Mouse (Mus musculus) heart, embryonic 15.5 days (tissue): Measurements from ENCODE around the gene Aqp9. TPM values are rescaled to one million over a fixed set of nuclear protein-coding genes. Genes with fewer than 3 reads are reported as not detected.

ENCODE experiments used
- ATAC-seq: fragments of 200-750 bp; cut with Nextera tagmentation; replicated peaks from 2 replicates; pipeline ENCODE4 v1.8.0; 2017; ENCODE audit warnings: low read depth, moderate TSS enrichment; ENCODE audit not compliant: insufficient number of reproducible peaks, insufficient read depth, low FRiP score
- H3K27ac ChIP-seq: fragments of 300-500 bp; sonication (generic); 2 replicates; pipeline ENCODE4 v1.5.1; 2015; ENCODE audit warnings: mild to moderate bottlenecking, inconsistent platforms
- H3K27me3 ChIP-seq: fragments of 300-500 bp; sonication (generic); 2 replicates; pipeline ENCODE4 v1.6.1; 2015; ENCODE audit warnings: inconsistent platforms
- H3K36me3 ChIP-seq: fragments of 300-500 bp; sonication (generic); 2 replicates; pipeline ENCODE4 v1.6.1; 2015; ENCODE audit warnings: mild to moderate bottlenecking, inconsistent platforms
- H3K4me1 ChIP-seq: fragments of 300-500 bp; sonication (generic); replicated peaks from 2 replicates; pipeline ENCODE4 v1.6.1; 2015; ENCODE audit warnings: inconsistent platforms
- H3K4me2 ChIP-seq: fragments of 300-500 bp; sonication (generic); 2 replicates; pipeline ENCODE4 v1.6.1; 2015; ENCODE audit warnings: inconsistent platforms, mild to moderate bottlenecking, moderate library complexity
- H3K4me3 ChIP-seq: fragments of 300-500 bp; sonication (generic); 2 replicates; pipeline ENCODE4 v1.5.1; 2015; ENCODE audit warnings: mild to moderate bottlenecking, inconsistent platforms
- H3K9ac ChIP-seq: fragments of 300-500 bp; sonication (generic); 2 replicates; pipeline ENCODE4 v1.6.1; 2015; ENCODE audit warnings: mild to moderate bottlenecking, inconsistent platforms
- H3K9me3 ChIP-seq: fragments of 300-500 bp; sonication (generic); replicated peaks from 2 replicates; pipeline ENCODE4 v1.6.1; 2016; ENCODE audit warnings: inconsistent platforms
- WGBS: fragments of 180-500 bp; shearing (Covaris S2); methylation state at CpG from one replicate; pipeline ENCODE4 v1.1.7; 2015; ENCODE audit warnings: mixed read lengths; 5-methylcytosine and 5-hydroxymethylcytosine counted together
- polyA plus RNA-seq: library from polyadenylated mRNA; unstranded; fragments of >200 nt; fragmentation: Nextera tagmentation; extraction: Ambion mirVana; gene quantifications from 2 replicates; pipeline ENCODE4 v1.2.1, GENCODE M21; 2015

Aqp9 gene
- 0.34 and 0.60 TPM in 2 replicates for polyA plus RNA-seq

DNA sequence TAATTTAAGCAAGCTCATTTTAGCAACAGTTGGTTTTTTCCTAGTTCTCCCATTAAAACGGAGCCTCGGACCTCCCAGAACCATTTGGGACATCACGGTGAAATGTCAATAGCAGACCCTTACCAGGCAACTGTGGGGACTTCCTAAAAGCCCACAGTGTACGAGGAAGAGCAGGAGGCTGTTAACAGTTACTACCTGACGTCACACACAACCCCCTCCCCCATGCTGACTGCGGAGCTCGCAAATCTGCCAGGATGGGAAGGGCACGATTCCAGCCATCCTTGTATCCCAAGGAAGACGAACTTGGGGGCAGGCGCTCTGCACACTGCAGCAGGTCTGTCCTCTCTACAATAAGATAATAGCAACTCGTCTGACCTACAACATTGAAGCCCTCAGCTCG is at the start of gene Aqp9:
TSS of gene Aqp9 (minus strand) at position 172 of the 400 bp plus-strand sequence.
- no peak for ATAC-seq
- Histone ChIP-seq H3K4me2 (peak within 1 kb of the TSS; percentile 25), H3K36me3 (no peaks in the 10 kb centered on the region), H3K9ac (no peak within 1 kb of the TSS), H3K9me3 (no peaks in the 10 kb centered on the region), H3K4me1 (peaks cover 15% of the 10 kb centered on the region), H3K4me3 (no peak within 1 kb of the TSS), H3K27ac (0 out of 2 replicates have a peak within 1 kb of the TSS, but pooled peaks have one; percentile 13), H3K27me3 (no peaks in the 10 kb centered on the region)
- WGBS, result 34% methylated on average over 12 of the region's 12 CpGs

DNA sequence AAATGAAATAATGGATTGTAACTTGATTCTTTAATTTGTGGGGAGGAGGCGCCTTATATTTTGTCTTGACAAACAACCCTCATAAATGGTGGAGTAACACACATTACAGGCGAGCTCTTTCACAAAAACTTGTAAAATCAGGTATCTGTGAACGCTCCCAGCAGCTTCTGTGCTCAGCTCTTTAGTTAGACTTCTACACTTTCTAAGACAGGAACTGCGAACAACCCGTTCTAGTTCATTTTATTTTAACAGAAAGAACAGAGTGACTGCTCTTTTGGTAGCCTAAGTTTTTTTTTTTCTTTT is 49.3 kb upstream of the Aqp9 start:
- H3K4me2 ChIP-seq, result no peak overlapping the region
- H3K9ac ChIP-seq, result no peak overlapping the region
- no peak overlapping the region for H3K4me3 ChIP-seq
- peaks cover 67% of the 10 kb centered on the region for H3K27me3 ChIP-seq
- peaks cover 14% of the 10 kb centered on the region for H3K4me1 ChIP-seq
- no peak for ATAC-seq
- no peak overlapping the region for H3K27ac ChIP-seq
- no peaks in the 10 kb centered on the region for H3K9me3 ChIP-seq
- no peaks in the 10 kb centered on the region for H3K36me3 ChIP-seq
- WGBS, result 39% methylated on average over 5 of the region's 5 CpGs

DNA sequence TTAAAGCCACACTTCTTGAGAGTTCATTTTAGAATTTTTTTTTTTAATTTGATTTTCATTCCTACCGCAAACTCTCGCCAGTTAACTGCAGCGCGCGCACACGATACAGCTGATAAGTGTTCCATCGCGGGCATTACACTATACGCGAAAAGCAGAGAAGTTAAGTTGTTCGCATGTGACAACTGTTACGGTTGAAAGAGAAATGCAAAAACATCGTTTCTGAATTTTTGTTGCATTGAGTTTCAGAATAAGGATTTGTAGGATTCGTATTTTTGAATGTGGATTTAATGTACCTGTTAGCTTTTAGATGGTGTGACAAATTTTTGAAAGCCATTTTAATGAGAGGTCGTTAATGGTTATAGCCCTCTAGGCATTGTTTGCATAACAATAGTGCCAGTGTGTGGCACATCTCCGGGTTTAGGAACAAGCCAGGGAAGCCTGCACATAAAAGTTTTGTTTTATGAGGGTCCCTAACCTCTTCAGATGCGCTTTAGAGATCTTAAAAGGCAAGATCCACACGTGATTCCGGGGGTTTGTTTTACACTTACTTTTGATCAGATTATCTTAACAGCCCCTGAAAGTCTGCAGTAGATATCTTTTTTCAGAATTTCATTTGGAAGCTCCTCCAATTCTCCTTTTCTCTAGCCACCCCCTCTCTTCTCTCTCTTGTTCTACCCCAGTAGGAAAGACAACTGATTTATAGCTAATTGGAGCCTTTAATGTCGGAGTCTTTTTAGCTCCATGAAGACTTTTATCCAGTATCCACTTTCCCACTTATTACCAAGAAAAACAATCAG is 48.7 kb upstream of the Aqp9 start:
- no peaks in the 10 kb centered on the region for H3K36me3 ChIP-seq
- no peaks in the 10 kb centered on the region for H3K9me3 ChIP-seq
- H3K4me2 ChIP-seq, result peak overlapping the region; percentile 85; the same call in 1 of the 2 replicates
- no peak overlapping the region for H3K27ac ChIP-seq
- H3K9ac ChIP-seq, result no peak overlapping the region
- H3K27me3 ChIP-seq, result peaks cover 64% of the 10 kb centered on the region
- ATAC-seq, result no peak
- peak overlapping the region; percentile 55 for H3K4me3 ChIP-seq
- WGBS, result 5% methylated on average over 20 of the region's 20 CpGs
- peaks cover 14% of the 10 kb centered on the region for H3K4me1 ChIP-seq

DNA sequence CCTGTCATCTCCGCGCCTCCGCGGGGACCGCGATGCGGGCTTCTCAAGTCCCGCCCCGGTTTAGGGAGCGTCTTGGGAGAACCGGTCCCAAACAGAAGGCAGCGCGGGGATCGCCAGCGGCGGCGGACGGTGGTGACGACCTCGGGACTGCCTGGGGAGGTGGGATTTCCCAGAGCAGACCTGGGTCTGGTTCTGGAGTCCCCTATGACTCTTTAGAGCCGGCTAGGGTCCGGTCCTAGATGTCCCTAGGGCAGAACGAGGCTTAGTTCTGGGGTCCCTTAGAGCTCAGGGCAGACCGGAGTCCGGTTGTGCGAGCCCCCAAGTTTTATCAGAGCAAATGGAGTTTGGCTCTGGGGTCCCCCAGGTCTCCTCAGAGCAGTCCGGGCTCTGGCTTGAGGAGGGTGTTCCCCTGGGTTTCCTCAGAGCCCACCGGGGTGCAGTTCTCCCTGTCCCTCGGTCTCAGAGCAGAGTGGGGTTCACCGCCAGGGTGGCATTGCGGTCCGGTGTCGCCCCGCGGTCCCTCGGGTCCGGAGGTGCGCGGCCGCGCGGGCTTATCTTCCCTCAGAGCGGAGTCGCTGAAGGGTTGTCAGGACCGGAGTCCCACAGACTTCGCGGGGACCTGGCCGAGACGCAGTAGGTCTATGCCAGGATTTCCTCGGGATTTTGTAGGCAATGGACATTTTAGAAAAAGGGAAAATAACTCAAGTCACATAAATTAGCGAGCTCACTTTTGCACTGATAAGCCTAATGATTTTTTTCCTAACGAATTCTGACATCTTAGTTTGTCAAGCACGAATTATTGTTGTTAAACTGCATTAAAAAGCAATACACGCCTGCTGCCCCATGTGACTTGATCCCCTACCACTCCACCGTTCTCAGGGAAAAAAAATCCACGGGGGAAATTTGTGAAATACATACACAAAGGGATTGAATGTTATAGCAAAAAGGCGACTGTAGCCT is 47.8 kb upstream of the Aqp9 start:
- Histone ChIP-seq H3K9ac (peak overlapping the region; percentile 43; the same call in 1 of the 2 replicates), H3K4me2 (peak overlapping the region; percentile 85), H3K4me1 (peaks cover 14% of the 10 kb centered on the region), H3K27me3 (peaks cover 69% of the 10 kb centered on the region), H3K9me3 (no peaks in the 10 kb centered on the region), H3K4me3 (peak overlapping the region; percentile 55), H3K36me3 (no peaks in the 10 kb centered on the region), H3K27ac (no peak overlapping the region)
- ATAC-seq, result peak; percentile 39; the same call in 1 of the 2 replicates
- WGBS, result 1% methylated on average over 57 of the region's 57 CpGs

DNA sequence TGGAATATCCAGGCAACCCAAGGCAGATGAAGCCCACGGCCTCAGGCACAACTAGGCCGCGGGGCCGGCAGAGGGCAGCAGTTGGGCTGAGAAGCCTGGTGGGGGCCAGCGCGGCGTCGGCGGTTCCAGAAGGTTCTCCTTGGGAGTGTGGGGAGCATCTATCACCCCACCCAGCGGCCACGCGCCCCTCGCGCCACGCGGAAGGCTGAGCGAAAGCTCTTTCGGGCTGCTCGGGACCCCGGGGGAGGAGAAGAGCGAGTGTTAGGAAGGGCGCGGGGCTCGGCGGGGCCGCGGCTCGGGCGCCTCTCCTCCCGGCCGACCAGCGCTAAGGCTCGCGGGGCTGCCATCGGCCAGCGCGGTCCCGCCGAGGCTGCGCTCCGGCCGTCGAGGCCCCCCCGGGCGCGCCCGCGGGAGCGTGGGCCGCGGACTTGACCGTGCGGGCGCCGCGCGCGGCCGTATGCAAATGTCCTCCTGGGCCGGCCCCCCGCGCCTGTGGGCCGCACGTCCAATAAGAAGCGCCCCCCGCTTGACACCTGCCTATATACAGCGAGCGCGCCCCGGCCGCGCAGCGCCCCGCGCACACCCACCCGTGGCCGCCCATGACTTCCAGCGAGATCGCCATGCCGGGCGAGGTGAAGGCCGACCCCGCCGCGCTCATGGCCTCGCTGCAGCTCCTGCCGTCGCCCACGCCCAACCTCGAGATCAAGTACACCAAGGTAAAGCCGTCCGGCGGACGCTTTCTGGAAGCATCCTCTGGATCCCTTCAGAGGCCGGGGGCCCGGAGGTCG is 47.0 kb upstream of the Aqp9 start, which contains the start of gene Aldh1a2:
TSS of gene Aldh1a2 (plus strand) at position 542 of the 788 bp plus-strand sequence.
- whole genome bisulfite sequencing, result 2% methylated on average over 80 of the region's 97 CpGs
- Histone ChIP-seq H3K9me3 (no peaks in the 10 kb centered on the region), H3K4me2 (peak within 1 kb of the TSS; percentile 85), H3K9ac (peak within 1 kb of the TSS; percentile 43), H3K4me1 (peaks cover 14% of the 10 kb centered on the region), H3K27me3 (peaks cover 73% of the 10 kb centered on the region), H3K4me3 (peak within 1 kb of the TSS; percentile 55), H3K36me3 (no peaks in the 10 kb centered on the region), H3K27ac (no peak within 1 kb of the TSS)
- ATAC-seq, result peak; percentile 83

DNA sequence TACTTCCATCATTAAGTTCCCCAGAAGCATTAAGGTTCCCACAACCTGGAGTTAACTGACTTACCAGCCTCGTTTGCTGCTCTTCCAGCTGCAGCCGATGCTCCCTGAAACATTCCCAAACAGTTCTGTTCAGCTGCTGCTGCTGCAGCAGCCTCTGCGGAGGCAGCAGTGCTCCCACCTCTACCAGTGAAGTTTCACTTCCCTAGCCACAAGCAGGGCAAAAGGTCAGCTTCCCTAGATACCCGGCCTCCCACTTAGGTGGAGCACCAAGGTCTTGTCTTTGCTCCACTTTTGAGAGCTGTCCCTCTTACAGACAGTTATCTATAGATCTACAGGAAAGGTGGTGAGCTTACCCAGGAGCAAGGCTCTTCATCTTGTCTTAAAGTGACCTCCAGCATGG is 45.2 kb upstream of the Aqp9 start:
- 25% methylated on average over 4 of the region's 4 CpGs for WGBS
- no peaks in the 10 kb centered on the region for H3K9me3 ChIP-seq

DNA sequence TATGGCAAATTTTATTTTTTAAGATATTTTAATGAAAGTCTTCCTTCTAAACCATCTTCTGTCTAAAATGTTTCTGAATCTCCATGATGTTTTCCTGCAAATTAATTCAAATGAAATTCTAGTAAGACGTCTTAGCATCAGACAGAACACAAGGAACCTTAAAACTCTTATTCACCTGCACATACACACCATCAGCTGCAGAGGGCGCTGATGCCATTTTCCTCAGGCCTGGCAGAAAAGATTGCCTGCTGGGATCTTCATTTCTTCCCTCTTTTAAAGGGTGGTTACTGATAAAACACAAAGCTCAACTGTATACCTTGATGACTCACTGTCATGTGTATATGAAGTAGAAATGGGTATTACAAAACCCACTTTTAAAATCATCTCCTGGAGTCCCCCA is 42.4 kb upstream of the Aqp9 start:
- Histone ChIP-seq H3K4me2 (no peak overlapping the region), H3K4me1 (peaks cover 8% of the 10 kb centered on the region), H3K27me3 (peaks cover 45% of the 10 kb centered on the region), H3K9ac (no peak overlapping the region), H3K4me3 (no peak overlapping the region), H3K27ac (no peak overlapping the region), H3K9me3 (no peaks in the 10 kb centered on the region), H3K36me3 (no peaks in the 10 kb centered on the region)
- 6% methylated on average over 2 of the region's 2 CpGs for WGBS
- ATAC-seq, result no peak

More for the DNA sequence above, 45.2 kb upstream of the Aqp9 start:
- Histone ChIP-seq H3K27ac (no peak overlapping the region), H3K9ac (no peak overlapping the region), H3K27me3 (peaks cover 64% of the 10 kb centered on the region), H3K4me1 (peaks cover 14% of the 10 kb centered on the region), H3K4me3 (no peak overlapping the region), H3K36me3 (no peaks in the 10 kb centered on the region), H3K4me2 (no peak overlapping the region)
- ATAC-seq, result no peak

DNA sequence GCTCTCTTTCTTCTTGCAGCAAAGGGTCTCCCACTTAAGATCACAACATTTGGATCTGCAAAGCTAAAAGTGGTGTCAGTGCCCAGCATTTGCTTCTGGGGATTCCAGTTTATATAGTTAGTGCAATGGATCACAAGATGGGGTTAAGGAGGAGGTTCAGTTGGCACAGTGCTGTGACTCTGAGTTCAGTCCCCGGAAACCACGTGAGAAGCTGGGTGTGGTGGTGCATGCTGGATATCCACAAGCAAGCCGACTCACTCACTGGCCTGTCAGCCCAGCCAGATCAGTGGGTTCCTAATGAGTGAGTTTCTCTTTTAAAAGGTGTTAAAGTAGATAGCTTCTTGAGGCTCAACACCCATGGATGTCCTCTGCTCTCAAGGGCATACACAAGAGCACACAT is 40.8 kb upstream of the Aqp9 start:
- no peak overlapping the region for H3K9ac ChIP-seq
- H3K27ac ChIP-seq, result no peak overlapping the region
- H3K4me3 ChIP-seq, result no peak overlapping the region
- H3K4me2 ChIP-seq, result no peak overlapping the region
- WGBS, result 46% methylated on average over 3 of the region's 3 CpGs
- peaks cover 30% of the 10 kb centered on the region for H3K27me3 ChIP-seq
- no peaks in the 10 kb centered on the region for H3K36me3 ChIP-seq
- H3K4me1 ChIP-seq, result no peaks in the 10 kb centered on the region
- H3K9me3 ChIP-seq, result no peaks in the 10 kb centered on the region
- ATAC-seq, result no peak

DNA sequence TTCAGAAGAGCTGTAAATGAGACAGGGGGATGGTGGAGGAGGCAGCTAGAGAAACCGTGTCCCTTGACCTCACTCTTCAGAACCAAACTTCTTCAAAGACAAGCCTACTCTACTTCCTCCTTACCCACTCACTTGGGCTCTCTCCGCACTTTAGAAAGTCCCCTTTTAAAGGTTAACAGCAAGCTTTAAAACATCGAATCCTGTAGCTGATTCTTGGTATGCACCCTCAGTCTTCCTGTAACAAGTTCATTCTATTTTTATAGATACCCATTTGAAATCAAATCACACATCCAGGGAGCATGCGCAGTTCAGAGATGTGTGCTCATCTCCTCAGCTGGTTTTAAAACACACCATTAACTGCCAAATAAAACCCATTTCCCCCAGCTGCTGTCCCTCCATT is 33.8 kb upstream of the Aqp9 start:
- H3K4me3 ChIP-seq, result no peak overlapping the region
- no peak overlapping the region for H3K27ac ChIP-seq
- H3K9me3 ChIP-seq, result no peaks in the 10 kb centered on the region
- WGBS, result 69% methylated on average over 4 of the region's 4 CpGs
- H3K4me1 ChIP-seq, result no peaks in the 10 kb centered on the region
- H3K36me3 ChIP-seq, result no peaks in the 10 kb centered on the region
- H3K27me3 ChIP-seq, result no peaks in the 10 kb centered on the region; the same call in 1 of the 2 replicates
- H3K4me2 ChIP-seq, result no peak overlapping the region
- H3K9ac ChIP-seq, result no peak overlapping the region
- no peak for ATAC-seq

DNA sequence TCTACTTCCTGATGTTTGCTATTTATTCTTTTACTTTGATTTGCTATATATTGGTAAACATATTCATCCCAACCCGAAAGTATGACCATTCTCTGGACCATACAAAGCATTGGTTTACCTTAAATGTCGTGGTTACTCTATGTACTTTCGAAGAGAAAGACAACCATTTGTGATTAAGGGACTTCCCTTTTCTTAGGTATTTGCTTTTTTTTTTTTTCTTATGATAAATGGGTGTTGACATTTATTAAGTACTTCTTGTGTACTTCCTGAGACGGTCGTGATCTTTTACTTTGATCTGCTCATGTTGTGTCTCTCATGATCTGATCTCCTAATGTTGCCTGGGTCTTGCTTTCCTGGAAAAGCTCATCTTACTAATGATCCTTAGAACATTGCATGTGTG is 30.3 kb upstream of the Aqp9 start:
- Histone ChIP-seq H3K27ac (no peak overlapping the region), H3K27me3 (no peaks in the 10 kb centered on the region; the same call in 1 of the 2 replicates), H3K9ac (no peak overlapping the region), H3K4me2 (no peak overlapping the region), H3K4me1 (no peaks in the 10 kb centered on the region), H3K36me3 (no peaks in the 10 kb centered on the region), H3K4me3 (no peak overlapping the region), H3K9me3 (no peaks in the 10 kb centered on the region)
- 82% methylated on average over 5 of the region's 5 CpGs for WGBS
- no peak for ATAC-seq
